Comparison of ENCODE assay signal across 10 mouse cellular contexts in the genomic region with DNA sequence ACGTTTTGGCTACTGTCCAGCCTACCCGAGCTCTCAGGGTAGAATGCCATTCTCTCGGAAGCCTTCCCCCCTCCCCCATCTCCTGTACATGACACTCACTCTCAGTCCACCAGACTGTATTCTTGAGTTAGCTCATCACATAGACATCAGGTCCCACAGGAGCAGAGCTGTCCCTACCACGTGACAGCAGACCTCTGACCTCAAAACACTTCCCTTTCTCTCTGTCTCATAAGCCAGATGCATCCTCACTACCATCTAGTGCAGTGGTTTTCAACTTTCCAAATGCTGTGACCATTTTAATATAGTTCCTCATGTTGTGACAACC. TPM values are rescaled to one million over a fixed set of nuclear protein-coding genes. Genes with fewer than 3 reads are reported as not detected.
DNase-seq lines count a peak whose midpoint lies in the region; ATAC-seq lines count a peak whose summit lies in the region.
"Had no signal": no experiment of that assay in that cellular context is flagged by ENCODE, and none has a peak within 500 bp of the region (broad histone marks: within the 10 kb centered on the region; RNA-seq: fewer than 3 reads in every experiment).

No protein-coding gene starts in this region.

- no peaks in the 10 kb centered on the region for H3K9me3 ChIP-seq in lung, embryonic 15.5 days
- H3K9me3 ChIP-seq in limb, embryonic 10.5 days (replicated peaks), result no peaks in the 10 kb centered on the region

- peaks cover 37% of the 10 kb centered on the region; the same call in 1 of the 2 replicates for H3K4me1 ChIP-seq in lung, embryonic 15.5 days
- H3K4me1 ChIP-seq in brown adipose tissue, adult 24 weeks (ENCODE audit: control insufficient read depth, insufficient read depth, insufficient read length, low read length), result peaks cover 47% of the 10 kb centered on the region
- peaks cover 29% of the 10 kb centered on the region for H3K4me1 ChIP-seq in limb, embryonic 10.5 days

- H3K27me3 ChIP-seq in lung, embryonic 15.5 days, result no peaks in the 10 kb centered on the region
- no peaks in the 10 kb centered on the region for H3K27me3 ChIP-seq in limb, embryonic 10.5 days (ENCODE audit: low read depth, poor library complexity, severe bottlenecking)

- no peaks in the 10 kb centered on the region for H3K36me3 ChIP-seq in lung, embryonic 15.5 days
- H3K36me3 ChIP-seq in limb, embryonic 10.5 days, result peaks cover 4% of the 10 kb centered on the region

- no peak overlapping the region for H3K4me2 ChIP-seq in lung, embryonic 15.5 days

- H3K27ac ChIP-seq in lung, embryonic 15.5 days, result no peak overlapping the region
- H3K27ac ChIP-seq in brown adipose tissue, adult 24 weeks (replicated peaks; ENCODE audit: low read depth, low read length), result 0 out of 2 replicates have a peak overlapping the region, but pooled peaks have one; percentile 19
- no peak overlapping the region for H3K27ac ChIP-seq in limb, embryonic 10.5 days

- intact Hi-C loops in heart, postnatal 36 days (cut with DNase I), result no loop called here
- intact Hi-C loops in left cerebral cortex, postnatal 10 days (cut with DNase I), result no loop called here

- H3K4me3 ChIP-seq in lung, embryonic 15.5 days, result no peak overlapping the region
- H3K4me3 ChIP-seq in brown adipose tissue, adult 24 weeks (ENCODE audit: insufficient read depth, low read depth, low read length), result no peak overlapping the region
- no peak overlapping the region for H3K4me3 ChIP-seq in limb, embryonic 10.5 days

- no peak overlapping the region for H3K9ac ChIP-seq in lung, embryonic 15.5 days

- peak; percentile 94 for DNase-seq in heart, adult 11 months
- no peak for DNase-seq in heart, postnatal 36 days
- no peak for DNase-seq in lung, adult 18-20 months
- no peak for DNase-seq in limb, embryonic 10.5 days (ENCODE audit: low spot score)
- no peak for DNase-seq in left cerebral cortex, postnatal 10 days (ENCODE audit: extremely low spot score in 1 of 2, low spot score in 2 of 2)
- DNase-seq: gastrocnemius, postnatal 10 days; layer of hippocampus, adult 9-11 months had no signal

- WGBS in lung, embryonic 15.5 days, result 26% methylated on average over 4 of the region's 4 CpGs
- 75% methylated on average over 4 of the region's 4 CpGs for WGBS in limb, embryonic 10.5 days

- 0 out of 2 replicates have a peak, but pooled peaks have one; percentile 43 for ATAC-seq in lung, embryonic 15.5 days (ENCODE audit: borderline replicate concordance, extremely low read depth, low FRiP score, low TSS enrichment)
- ATAC-seq in megakaryocyte progenitor cell, adult 5-6 weeks (replicated peaks; ENCODE audit: poor library complexity), result peak; percentile 87

RNA-seq across cellular contexts. Expression of gene Elovl5, which starts 13.7 kb away (rescaled TPM):
- 10 to 100 TPM; 28.8 to 35.2 TPM for total RNA-seq in heart, postnatal 36 days (2021)
- 78.0 and 83.0 TPM in 2 replicates for polyA plus RNA-seq in lung, embryonic 15.5 days (2015; fragmentation: Nextera tagmentation; extraction: Ambion mirVana)
- polyA plus RNA-seq in brown adipose tissue, adult 24 weeks (2012; ENCODE audit: insufficient read depth, insufficient read length, missing spikeins), result 85.7 and 123 TPM in 2 replicates
- total RNA-seq in megakaryocyte progenitor cell, adult 5-6 weeks (2015), result 97.0 and 107 TPM in 2 replicates
- total RNA-seq in megakaryocyte progenitor cell, adult 5-6 weeks (2017), result 104 and 107 TPM in 2 replicates
- polyA plus RNA-seq in limb, embryonic 10.5 days (2016; fragmentation: Nextera tagmentation; extraction: Ambion mirVana), result 91.1 and 92.8 TPM in 2 replicates
- 10 to 100 TPM; 79.5 to 82.7 TPM for total RNA-seq in left cerebral cortex, postnatal 10 days (2021)
